Mouse (Mus musculus): ENCODE measurements around the gene Gm11096. TPM values are rescaled to one million over a fixed set of nuclear protein-coding genes. Genes with fewer than 3 reads are reported as not detected.

Gm11096 gene
- not detected in 2 replicates for polyA plus RNA-seq (2016; fragmentation: Nextera tagmentation; extraction: Ambion mirVana)

DNA sequence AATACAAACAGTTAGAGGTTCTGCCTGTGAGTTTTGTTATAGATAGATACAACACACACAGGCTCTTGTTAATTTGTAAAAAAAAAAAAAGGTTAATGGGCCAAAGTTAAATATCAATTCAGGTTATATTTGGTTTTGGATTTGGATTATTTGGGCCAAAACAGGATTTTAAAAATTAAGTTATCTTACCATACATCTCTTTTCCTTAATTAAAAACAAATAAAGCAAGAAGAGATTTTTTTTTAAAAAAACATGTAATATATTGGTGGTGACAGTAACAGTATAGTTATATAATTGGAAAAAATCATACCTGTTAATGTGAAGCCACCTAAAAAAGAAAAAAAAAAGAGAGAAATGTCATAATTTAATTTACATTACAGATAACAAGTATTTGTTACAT is at the start of gene Gm11096:
Gene Gm11096, plus strand, starts transcription at position 301 of the 400 bp plus-strand sequence.
- H3K36me3 ChIP-seq = no peaks in the 10 kb centered on the region
- H3K4me1 ChIP-seq = no peaks in the 10 kb centered on the region
- H3K9ac ChIP-seq = no peak within 1 kb of the TSS
- H3K27ac ChIP-seq = no peak within 1 kb of the TSS
- no peak within 1 kb of the TSS for H3K4me3 ChIP-seq
- no peak within 1 kb of the TSS for H3K4me2 ChIP-seq (replicated peaks)
- no peak for ATAC-seq (ENCODE audit: low FRiP score)
- H3K27me3 ChIP-seq = no peaks in the 10 kb centered on the region
- no peaks in the 10 kb centered on the region for H3K9me3 ChIP-seq (replicated peaks)

DNA sequence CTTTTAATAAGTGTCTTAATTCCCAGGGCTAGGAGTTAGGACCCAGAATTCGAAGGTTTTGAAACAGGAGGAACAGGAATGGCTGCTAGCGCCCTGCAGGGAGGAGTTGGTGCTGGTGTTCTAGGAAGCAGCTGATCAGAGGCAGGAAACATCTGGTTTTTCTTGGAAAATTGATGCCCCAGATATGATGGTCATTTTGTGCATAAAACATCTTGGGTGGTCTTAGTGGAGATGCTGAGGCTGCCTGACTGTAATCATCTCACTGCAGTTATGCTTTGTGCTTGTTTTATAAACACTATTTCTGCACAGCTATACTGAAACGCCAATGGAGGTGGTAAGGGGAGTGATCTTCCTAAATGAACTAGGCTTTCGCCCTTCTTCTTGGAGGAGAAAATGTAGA is 48.5 kb upstream of the Gm11096 start:
- WGBS = 74% methylated on average over 4 of the region's 4 CpGs
- H3K9ac ChIP-seq = no peak overlapping the region
- peaks cover 2% of the 10 kb centered on the region; the same call in 1 of the 2 replicates for H3K4me1 ChIP-seq
- no peak for ATAC-seq (ENCODE audit: low FRiP score)
- no peak overlapping the region for H3K27ac ChIP-seq
- H3K4me3 ChIP-seq = no peak overlapping the region
- no peaks in the 10 kb centered on the region for H3K9me3 ChIP-seq (replicated peaks)
- H3K4me2 ChIP-seq (replicated peaks) = no peak overlapping the region
- H3K36me3 ChIP-seq = no peaks in the 10 kb centered on the region
- H3K27me3 ChIP-seq = no peaks in the 10 kb centered on the region

DNA sequence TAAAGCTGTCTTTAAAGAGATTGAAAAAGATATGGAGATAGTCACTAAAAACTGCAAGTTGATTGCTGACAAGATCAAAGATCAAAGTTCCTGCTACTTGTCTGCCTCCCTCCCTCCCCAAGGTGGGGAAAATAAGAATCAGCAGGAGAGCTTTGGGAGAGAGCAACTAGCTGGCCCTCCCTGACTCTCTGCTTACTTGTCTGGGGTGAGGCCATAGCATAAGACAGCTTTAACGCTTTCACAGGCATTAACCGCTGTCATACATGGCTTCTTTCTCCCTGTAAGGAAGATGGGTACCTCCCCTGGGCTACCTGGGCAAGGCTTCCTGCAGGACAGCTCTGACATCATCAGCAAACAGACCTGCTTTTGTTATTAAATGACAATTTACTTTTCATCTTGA is 47.4 kb upstream of the Gm11096 start:
- H3K27me3 ChIP-seq = no peaks in the 10 kb centered on the region
- no peak overlapping the region for H3K4me2 ChIP-seq (replicated peaks)
- no peak overlapping the region for H3K4me3 ChIP-seq
- no peak overlapping the region for H3K27ac ChIP-seq
- H3K4me1 ChIP-seq = peaks cover 2% of the 10 kb centered on the region; the same call in 1 of the 2 replicates
- 31% methylated on average over 2 of the region's 2 CpGs for WGBS
- no peaks in the 10 kb centered on the region for H3K9me3 ChIP-seq (replicated peaks)
- no peak overlapping the region for H3K9ac ChIP-seq
- H3K36me3 ChIP-seq = no peaks in the 10 kb centered on the region
- ATAC-seq (ENCODE audit: low FRiP score) = no peak

DNA sequence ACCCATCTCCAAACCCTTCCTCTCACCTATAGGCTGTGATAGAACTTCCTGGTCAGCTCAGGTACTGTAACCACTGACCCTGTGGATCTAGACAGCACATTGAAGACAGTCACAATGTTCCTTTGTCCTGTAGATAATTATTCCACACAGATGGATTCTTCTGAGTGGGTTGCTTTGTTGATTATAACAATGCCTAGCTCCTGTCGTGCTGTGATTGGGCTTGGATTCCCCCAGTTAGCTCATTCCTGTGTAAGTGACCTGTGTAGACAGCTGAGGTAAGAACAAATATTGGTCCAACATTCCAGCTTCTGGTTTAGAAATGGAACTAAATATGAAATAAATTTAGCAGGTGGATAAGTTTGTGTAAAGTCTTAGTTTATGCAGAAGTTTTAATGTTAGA is 44.1 kb upstream of the Gm11096 start:
- H3K27me3 ChIP-seq = no peaks in the 10 kb centered on the region
- 44% methylated on average over 1 of the region's 1 CpGs for WGBS
- no peak overlapping the region for H3K27ac ChIP-seq
- H3K4me1 ChIP-seq = peaks cover 8% of the 10 kb centered on the region
- H3K9ac ChIP-seq = no peak overlapping the region
- H3K4me3 ChIP-seq = no peak overlapping the region
- ATAC-seq (ENCODE audit: low FRiP score) = no peak
- H3K36me3 ChIP-seq = no peaks in the 10 kb centered on the region
- H3K9me3 ChIP-seq (replicated peaks) = no peaks in the 10 kb centered on the region
- no peak overlapping the region for H3K4me2 ChIP-seq (replicated peaks)

DNA sequence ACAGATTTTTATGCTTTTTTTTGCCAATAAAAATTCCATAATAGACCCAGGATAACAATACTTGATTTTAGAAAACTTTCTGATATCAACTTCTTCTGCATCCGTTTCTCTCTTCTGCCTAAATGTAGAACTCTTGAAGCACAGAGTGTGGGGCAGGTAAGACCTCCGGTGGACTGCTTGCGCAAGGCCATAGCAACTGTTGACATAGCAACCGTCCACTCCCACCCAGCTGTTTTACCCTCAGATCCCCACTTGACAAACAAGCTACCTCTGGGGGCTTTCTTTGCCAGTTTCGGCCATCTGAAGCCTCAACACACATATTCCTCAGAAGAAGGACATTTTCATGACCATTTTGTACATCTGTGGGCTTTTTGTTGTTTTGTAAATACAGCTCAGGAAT is 41.2 kb upstream of the Gm11096 start:
- H3K4me3 ChIP-seq = no peak overlapping the region
- H3K36me3 ChIP-seq = no peaks in the 10 kb centered on the region
- H3K27me3 ChIP-seq = no peaks in the 10 kb centered on the region
- ATAC-seq (ENCODE audit: low FRiP score) = no peak
- 67% methylated on average over 5 of the region's 5 CpGs for WGBS
- H3K4me1 ChIP-seq = peaks cover 5% of the 10 kb centered on the region
- no peak overlapping the region for H3K4me2 ChIP-seq (replicated peaks)
- 0 out of 2 replicates have a peak overlapping the region, but pooled peaks have one; percentile 23 for H3K27ac ChIP-seq
- no peak overlapping the region for H3K9ac ChIP-seq
- no peaks in the 10 kb centered on the region for H3K9me3 ChIP-seq (replicated peaks)

DNA sequence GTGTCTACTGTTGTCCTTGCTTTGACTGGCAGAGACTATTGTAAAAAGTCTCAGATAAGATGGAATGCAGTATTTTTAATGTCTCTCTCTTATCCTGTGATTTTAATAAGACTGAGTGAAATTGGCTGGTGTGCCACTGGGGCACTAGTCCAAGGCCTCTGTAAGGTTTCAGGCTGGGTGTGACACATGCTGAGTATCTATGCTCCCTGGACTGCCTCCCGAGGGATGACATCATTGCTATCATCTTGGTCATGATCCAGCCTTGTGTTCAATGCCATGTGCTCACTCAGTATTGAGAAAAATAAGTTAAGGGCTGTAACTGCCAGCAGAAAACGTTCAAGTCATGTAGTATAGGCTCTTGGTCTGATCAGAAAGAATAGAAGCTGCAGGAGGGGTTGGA is 38.9 kb upstream of the Gm11096 start:
- Histone ChIP-seq H3K4me1 (peaks cover 5% of the 10 kb centered on the region), H3K9me3 (replicated peaks) (no peaks in the 10 kb centered on the region), H3K4me3 (no peak overlapping the region), H3K27me3 (no peaks in the 10 kb centered on the region), H3K4me2 (replicated peaks) (no peak overlapping the region), H3K9ac (no peak overlapping the region), H3K36me3 (no peaks in the 10 kb centered on the region), H3K27ac (no peak overlapping the region)
- ATAC-seq (ENCODE audit: low FRiP score) = no peak
- 74% methylated on average over 2 of the region's 2 CpGs for WGBS

DNA sequence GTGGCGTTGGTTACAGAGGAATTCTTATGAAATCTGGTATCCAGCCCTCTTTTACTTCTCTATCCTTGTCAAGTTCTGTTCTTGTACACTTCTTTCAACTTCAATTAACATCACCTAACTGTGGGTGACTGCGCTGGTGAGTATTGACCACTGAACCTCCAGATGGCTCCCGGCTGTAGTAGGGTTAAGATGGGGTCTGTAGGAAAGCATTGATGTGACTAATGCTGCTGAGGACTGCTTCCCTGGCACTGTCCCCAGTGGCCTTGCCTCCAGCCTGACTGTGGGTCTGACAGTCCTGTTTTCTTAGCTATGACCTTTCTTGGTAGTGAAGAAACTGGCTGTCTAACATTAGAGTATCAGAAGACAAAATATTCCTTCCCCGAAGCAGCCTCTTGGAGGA is 38.4 kb upstream of the Gm11096 start:
- H3K4me1 ChIP-seq = peaks cover 5% of the 10 kb centered on the region
- H3K36me3 ChIP-seq = peaks cover 4% of the 10 kb centered on the region; the same call in 1 of the 2 replicates
- H3K4me2 ChIP-seq (replicated peaks) = no peak overlapping the region
- WGBS = 84% methylated on average over 4 of the region's 4 CpGs
- ATAC-seq (ENCODE audit: low FRiP score) = no peak
- H3K27ac ChIP-seq = no peak overlapping the region
- no peaks in the 10 kb centered on the region for H3K9me3 ChIP-seq (replicated peaks)
- H3K4me3 ChIP-seq = no peak overlapping the region
- no peak overlapping the region for H3K9ac ChIP-seq
- no peaks in the 10 kb centered on the region for H3K27me3 ChIP-seq

DNA sequence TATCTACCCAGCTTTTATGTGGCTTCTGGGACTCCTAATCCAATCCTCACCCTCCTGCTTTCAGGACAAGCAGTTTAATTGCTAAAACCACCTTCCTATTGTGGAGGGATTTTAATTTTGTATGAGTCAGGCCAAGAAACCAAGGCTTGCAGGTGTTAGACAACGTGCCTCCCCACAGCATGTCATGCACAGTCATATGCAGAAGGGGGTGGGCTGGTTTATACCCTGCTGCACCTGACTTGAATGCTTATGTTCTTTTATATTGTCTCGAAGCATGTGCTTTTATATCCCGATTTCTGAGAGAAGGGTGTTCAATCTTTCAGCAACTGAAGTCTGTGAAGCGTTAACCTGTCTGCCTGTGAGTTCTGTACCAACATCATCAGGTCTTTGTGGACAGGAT is 37.3 kb upstream of the Gm11096 start:
- ATAC-seq (ENCODE audit: low FRiP score) = no peak
- Histone ChIP-seq H3K36me3 (peaks cover 4% of the 10 kb centered on the region; the same call in 1 of the 2 replicates), H3K4me1 (peaks cover 5% of the 10 kb centered on the region), H3K4me3 (no peak overlapping the region), H3K27ac (no peak overlapping the region), H3K27me3 (no peaks in the 10 kb centered on the region), H3K4me2 (replicated peaks) (no peak overlapping the region), H3K9ac (no peak overlapping the region), H3K9me3 (replicated peaks) (no peaks in the 10 kb centered on the region)
- WGBS = 55% methylated on average over 4 of the region's 4 CpGs

DNA sequence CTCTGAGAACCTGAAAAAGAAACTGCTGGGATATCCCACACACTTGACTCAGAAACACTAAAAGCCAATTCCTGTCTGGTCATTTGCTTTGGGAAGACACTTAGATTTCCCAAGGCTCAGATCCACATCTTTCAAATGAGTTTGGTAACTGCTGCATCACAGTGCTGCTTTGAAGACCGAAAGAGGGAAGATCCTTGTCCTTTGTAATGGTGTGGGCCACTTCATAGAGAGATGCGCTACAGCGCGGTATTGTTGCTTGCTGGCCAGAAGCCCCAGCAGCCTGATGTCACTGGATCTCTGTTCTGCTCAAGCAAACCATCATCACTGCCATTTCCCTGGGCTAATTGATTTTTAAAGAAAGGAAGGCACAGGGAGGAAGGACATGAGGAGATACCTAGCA is 28.8 kb upstream of the Gm11096 start:
- no peaks in the 10 kb centered on the region for H3K27me3 ChIP-seq
- H3K4me3 ChIP-seq = no peak overlapping the region
- H3K9ac ChIP-seq = no peak overlapping the region
- H3K27ac ChIP-seq = no peak overlapping the region
- 96% methylated on average over 4 of the region's 4 CpGs for WGBS
- no peaks in the 10 kb centered on the region for H3K4me1 ChIP-seq
- H3K36me3 ChIP-seq = peaks cover 3% of the 10 kb centered on the region; the same call in 1 of the 2 replicates
- ATAC-seq (ENCODE audit: low FRiP score) = no peak
- H3K4me2 ChIP-seq (replicated peaks) = no peak overlapping the region
- H3K9me3 ChIP-seq (replicated peaks) = no peaks in the 10 kb centered on the region

DNA sequence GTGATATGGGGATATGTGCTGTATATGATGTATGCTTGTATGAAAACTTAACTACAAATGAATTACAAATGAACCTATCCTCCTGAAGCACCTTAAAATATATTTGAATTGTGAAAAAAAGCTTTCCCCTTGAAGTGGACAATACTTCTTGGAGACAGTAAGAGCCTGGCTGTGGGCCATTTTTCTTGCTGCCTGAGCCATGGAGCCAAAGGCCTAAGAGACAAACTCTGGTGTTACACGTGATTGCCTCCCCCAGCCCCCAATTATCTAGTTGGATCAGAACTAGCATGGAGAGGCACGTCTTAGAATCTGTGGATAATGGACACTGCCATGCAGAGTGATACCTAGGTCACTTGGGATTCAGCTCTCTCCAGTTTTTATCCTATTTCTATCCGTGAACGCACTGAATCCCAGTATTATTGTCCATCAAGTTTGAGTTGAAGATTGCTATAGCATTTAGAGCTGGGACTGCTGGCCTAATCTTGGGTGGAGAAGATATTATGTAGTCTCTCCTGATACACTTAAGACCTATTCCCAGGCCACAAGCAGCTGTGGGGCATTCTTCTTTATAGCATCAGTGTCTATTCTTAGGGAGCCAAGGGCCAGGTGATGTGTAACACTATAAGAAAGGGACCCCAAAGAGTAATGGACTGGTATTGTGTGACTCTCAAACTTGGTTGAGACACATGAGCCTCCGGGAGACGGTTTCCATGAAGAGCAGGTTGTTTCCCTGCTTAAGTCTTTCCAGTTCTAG is 25.0 kb upstream of the Gm11096 start:
- no peaks in the 10 kb centered on the region for H3K9me3 ChIP-seq (replicated peaks)
- 86% methylated on average over 6 of the region's 6 CpGs for WGBS

DNA sequence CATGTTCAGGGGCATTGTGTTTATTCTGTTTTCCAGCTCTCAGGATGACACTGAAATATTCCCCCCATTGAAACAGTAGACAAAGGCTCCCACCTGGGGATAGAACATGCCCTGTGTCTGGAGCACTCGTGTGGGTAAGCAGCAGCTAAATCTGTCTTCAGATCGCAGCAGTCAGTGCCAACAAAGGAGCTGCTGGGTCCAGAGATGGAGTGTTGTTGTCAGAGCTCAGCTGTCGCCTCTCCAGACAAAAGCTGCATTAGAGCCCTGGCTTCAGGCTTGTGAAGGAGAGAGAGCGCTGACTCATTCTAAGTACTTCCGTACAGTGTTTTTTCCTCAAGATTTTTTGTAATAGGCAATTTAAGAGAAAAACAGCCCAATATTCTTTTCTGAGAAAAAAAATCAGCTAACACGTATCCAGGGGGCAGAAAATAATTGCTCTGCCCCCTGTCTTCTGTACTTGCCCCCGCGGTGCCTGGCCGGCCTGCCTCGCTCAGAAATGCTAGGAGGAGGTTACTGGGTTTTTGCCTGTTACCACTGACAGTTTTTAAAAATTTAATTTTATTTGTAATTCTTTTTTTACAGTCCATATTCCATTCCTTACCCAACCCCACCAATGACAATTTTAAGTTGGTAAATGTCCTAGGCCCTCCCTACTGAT is 21.6 kb upstream of the Gm11096 start:
- 52% methylated on average over 10 of the region's 10 CpGs for WGBS
- Histone ChIP-seq H3K9me3 (replicated peaks) (no peaks in the 10 kb centered on the region), H3K4me1 (peaks cover 7% of the 10 kb centered on the region), H3K4me2 (replicated peaks) (no peak overlapping the region), H3K27me3 (no peaks in the 10 kb centered on the region), H3K4me3 (no peak overlapping the region), H3K9ac (no peak overlapping the region), H3K27ac (peak overlapping the region; percentile 72), H3K36me3 (no peaks in the 10 kb centered on the region)
- peak; percentile 88 for ATAC-seq (ENCODE audit: low FRiP score)

More for the DNA sequence above, 25.0 kb upstream of the Gm11096 start:
- H3K36me3 ChIP-seq = no peaks in the 10 kb centered on the region
- H3K27me3 ChIP-seq = no peaks in the 10 kb centered on the region
- H3K4me1 ChIP-seq = no peaks in the 10 kb centered on the region
- H3K4me2 ChIP-seq (replicated peaks) = no peak overlapping the region
- H3K9ac ChIP-seq = no peak overlapping the region
- no peak overlapping the region for H3K27ac ChIP-seq
- H3K4me3 ChIP-seq = no peak overlapping the region
- no peak for ATAC-seq (ENCODE audit: low FRiP score)

DNA sequence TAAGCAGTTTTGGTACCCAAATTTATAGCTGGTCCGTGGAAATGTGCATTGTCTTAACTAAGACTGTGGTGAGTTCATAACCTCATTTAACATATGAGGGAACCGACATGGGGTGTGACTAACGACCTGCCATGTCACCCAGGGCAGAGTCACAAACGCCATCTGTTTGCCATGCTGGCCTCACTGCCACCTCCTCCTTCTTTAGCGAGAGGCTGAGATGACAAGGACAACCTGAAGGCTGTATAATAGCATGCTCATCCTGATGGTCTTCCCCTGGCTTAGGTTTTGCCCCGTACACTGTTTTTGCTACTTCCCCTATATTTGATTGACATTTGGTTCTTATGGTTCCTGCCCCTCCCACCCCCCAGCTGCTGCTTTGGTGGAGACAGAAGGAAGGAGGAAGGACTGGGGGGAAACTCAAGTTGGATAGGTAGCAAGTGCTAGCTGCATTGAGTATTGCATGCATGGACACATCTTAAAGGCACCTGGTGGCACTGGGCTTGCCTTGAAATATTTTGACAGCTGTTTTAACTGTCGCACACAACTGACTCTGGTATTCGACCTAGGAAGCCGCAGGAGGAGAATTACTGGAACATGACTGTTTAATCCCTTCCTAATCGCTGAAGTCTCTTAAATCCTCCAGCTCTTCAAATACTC is 17.2 kb upstream of the Gm11096 start:
- no peaks in the 10 kb centered on the region for H3K27me3 ChIP-seq
- ATAC-seq (ENCODE audit: low FRiP score) = peak; percentile 26; the same call in 1 of the 2 replicates
- no peak overlapping the region for H3K27ac ChIP-seq
- no peak overlapping the region for H3K4me3 ChIP-seq
- 39% methylated on average over 10 of the region's 10 CpGs for WGBS
- H3K9me3 ChIP-seq (replicated peaks) = no peaks in the 10 kb centered on the region
- no peaks in the 10 kb centered on the region for H3K36me3 ChIP-seq
- H3K4me1 ChIP-seq = peaks cover 7% of the 10 kb centered on the region
- no peak overlapping the region for H3K9ac ChIP-seq
- no peak overlapping the region for H3K4me2 ChIP-seq (replicated peaks)
